Mouse (Mus musculus) adrenal gland, postnatal 25 days (tissue): ENCODE measurements around the gene Olfr1040. TPM values are rescaled to one million over a fixed set of nuclear protein-coding genes. Genes with fewer than 3 reads are reported as not detected.
"Not testable (repeated sequence)": the region's sequence is repeated elsewhere in the genome, so short reads cannot be mapped to it uniquely, and the experiment has no call there.

Experiments
- DNase-seq: peaks from one replicate; pipeline ENCODE4 v3.0.0; 2021; ENCODE audit warnings: mixed read lengths
- long read RNA-seq: library from polyadenylated mRNA; stranded (forward); transcript quantifications from one replicate; pipeline ENCODE4 v2.0.0, GENCODE M21; 2021
- total RNA-seq: library from RNA; stranded (reverse); gene quantifications from 2 replicates; pipeline ENCODE4 v1.2.3, GENCODE M21; 2021

Gene Olfr1040
- not detected in 2 replicates for total RNA-seq
- long read RNA-seq: 0 reads

GRCm38 (mm10) chr2:86146632-86147031 lies at the start of gene Olfr1040:
Olfr1040 (minus strand) TSS chr2:86146732.
- DNase-seq: no peak

GRCm38 (mm10) chr2:86195863-86196262 lies 49.3 kb upstream of the Olfr1040 start:
- DNase-seq: no peak

GRCm38 (mm10) chr2:86185583-86185982 lies 39.1 kb upstream of the Olfr1040 start, which contains the start of gene Olfr52:
Olfr52 (minus strand) TSS chr2:86185683.
- DNase-seq: no peak

GRCm38 (mm10) chr2:86179950-86180349 lies 33.4 kb upstream of the Olfr1040 start:
- no peak for DNase-seq

- DNase-seq: no peak
Observed at GRCm38 (mm10) chr2:86177720-86178119, 31.2 kb upstream of the Olfr1040 start, which contains the start of gene Olfr1044. Olfr1044 (minus strand) TSS chr2:86177820.

GRCm38 (mm10) chr2:86175422-86175821 lies 28.9 kb upstream of the Olfr1040 start:
- not testable (repeated sequence) for DNase-seq

- DNase-seq: no peak
Observed at GRCm38 (mm10) chr2:86167422-86167821, 20.9 kb upstream of the Olfr1040 start, which contains the start of gene Olfr1043. Olfr1043 (minus strand) TSS chr2:86167522.

- no peak for DNase-seq
Observed at GRCm38 (mm10) chr2:86161738-86162137, 15.2 kb upstream of the Olfr1040 start, which contains the start of gene Olfr1042. Olfr1042 (minus strand) TSS chr2:86161838.

GRCm38 (mm10) chr2:86135828-86136227 lies 10.7 kb downstream of the Olfr1040 start, which contains the start of gene Olfr1039:
Olfr1039 (minus strand) TSS chr2:86135928.
- no peak for DNase-seq

Other genes with a start within 250 kb of the Olfr1040 start
- gene Olfr1024, start 241.7 kb downstream of the Olfr1040 start, total RNA-seq: not detected in 2 replicates
- gene Olfr1025-ps1, start 231.5 kb downstream of the Olfr1040 start, total RNA-seq: not detected in 2 replicates
- not detected in 2 replicates for gene Olfr1026, start 225.2 kb downstream of the Olfr1040 start, total RNA-seq
- gene Olfr1028, start 196.3 kb downstream of the Olfr1040 start, total RNA-seq: not detected in 2 replicates
- not detected in 2 replicates for gene Olfr1029, start 172.8 kb downstream of the Olfr1040 start, total RNA-seq
- gene Olfr1030, start 167.5 kb downstream of the Olfr1040 start, total RNA-seq: not detected in 2 replicates
- gene Olfr1031, start 156.4 kb downstream of the Olfr1040 start, total RNA-seq: not detected in 2 replicates
- not detected in 2 replicates for gene Olfr1032, start 141.2 kb downstream of the Olfr1040 start, total RNA-seq
- gene Olfr1033, start 126.1 kb downstream of the Olfr1040 start, total RNA-seq: 4.5 and 4.9 TPM in 2 replicates
- 0.29 and 0.33 TPM in 2 replicates for gene Olfr1034, start 100.9 kb downstream of the Olfr1040 start, total RNA-seq
- not detected in 2 replicates for gene Olfr1036, start 72.7 kb downstream of the Olfr1040 start, total RNA-seq
- not detected in 2 replicates for gene Olfr1037, start 59.3 kb downstream of the Olfr1040 start, total RNA-seq
- gene Olfr1039, start 10.8 kb downstream of the Olfr1040 start, total RNA-seq: not detected in 2 replicates
- gene Olfr1042, start 15.1 kb upstream of the Olfr1040 start, total RNA-seq: not detected in 2 replicates
- gene Olfr1043, start 20.8 kb upstream of the Olfr1040 start, total RNA-seq: not detected in 2 replicates
- not detected in 2 replicates for gene Olfr1044, start 31.1 kb upstream of the Olfr1040 start, total RNA-seq
- not detected in 2 replicates for gene Olfr52, start 39.0 kb upstream of the Olfr1040 start, total RNA-seq
- not detected in 2 replicates for gene Olfr1045, start 56.3 kb upstream of the Olfr1040 start, total RNA-seq
- not detected in 2 replicates for gene Olfr1046, start 72.6 kb upstream of the Olfr1040 start, total RNA-seq
- not detected in 2 replicates for gene Olfr1047, start 84.7 kb upstream of the Olfr1040 start, total RNA-seq
- gene Olfr1048, start 93.6 kb upstream of the Olfr1040 start, total RNA-seq: not detected in 2 replicates
- gene Olfr1049, start 111.6 kb upstream of the Olfr1040 start, total RNA-seq: not detected in 2 replicates
- not detected in 2 replicates for gene Olfr1051, start 132.4 kb upstream of the Olfr1040 start, total RNA-seq
- gene Olfr1052, start 145.7 kb upstream of the Olfr1040 start, total RNA-seq: not detected in 2 replicates
- gene Olfr1053, start 168.6 kb upstream of the Olfr1040 start, total RNA-seq: not detected in 2 replicates
- gene Olfr1054, start 188.7 kb upstream of the Olfr1040 start, total RNA-seq: not detected in 2 replicates
- not detected in 2 replicates for gene Olfr1055, start 203.6 kb upstream of the Olfr1040 start, total RNA-seq
- gene Olfr1056, start 215.7 kb upstream of the Olfr1040 start, total RNA-seq: not detected in 2 replicates
- not detected in 2 replicates for gene Olfr1057, start 231.7 kb upstream of the Olfr1040 start, total RNA-seq
- not detected in 2 replicates for gene Olfr1058, start 241.8 kb upstream of the Olfr1040 start, total RNA-seq